Mouse (Mus musculus) testis, adult 2 months (tissue): ENCODE measurements around the gene Fmr1nb.

Experiments
- CTCF ChIP-seq: fragments of 200-500 bp; IDR thresholded peaks from 2 replicates; pipeline ENCODE4 v1.5.1; 2012; ENCODE audit warnings: low read depth, mild to moderate bottlenecking, inconsistent platforms, low read length, moderate library complexity; ENCODE audit not compliant: control insufficient read depth, insufficient read depth, insufficient replicate concordance
- POLR2A ChIP-seq: fragments of 200-500 bp; IDR thresholded peaks from 2 replicates; pipeline ENCODE4 v1.6.1; 2012; ENCODE audit warnings: low read depth, mild to moderate bottlenecking, inconsistent platforms, low read length, moderate library complexity; ENCODE audit not compliant: control insufficient read depth

- TF ChIP-seq CTCF = no peak
- no peak for TF ChIP-seq POLR2A
Observed at GRCm38 (mm10) chrX:68839548-68840444, 78.2 kb downstream of the Fmr1nb start.
